Mouse (Mus musculus): Measurements from ENCODE around the gene Cyp2c55.

DNA sequence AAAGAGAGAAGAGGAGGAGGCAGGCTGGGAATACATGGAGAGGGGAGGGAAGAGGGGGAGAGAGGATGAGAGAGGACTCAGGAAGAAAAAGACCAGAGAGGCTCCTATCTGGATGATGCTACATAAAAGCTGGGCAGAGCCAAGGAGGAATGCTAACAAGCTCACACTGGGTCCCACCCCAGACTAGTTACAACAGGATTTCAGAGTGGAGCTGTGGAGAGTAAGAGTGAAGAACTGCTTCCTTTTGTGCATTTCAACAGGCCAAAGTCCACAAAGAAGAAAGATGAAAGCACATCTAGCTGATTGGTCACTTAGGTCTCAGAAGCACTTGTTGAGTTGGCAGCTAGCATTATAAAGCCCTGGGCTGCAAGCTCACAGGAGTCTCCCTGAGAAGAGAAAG, 30.6 kb upstream of the Cyp2c55 start:
- no peak for TF ChIP-seq CTCF (IDR thresholded peaks at IDR 0.05; ENCODE audit: borderline replicate concordance, extremely low read depth, insufficient read depth, insufficient read length)
- no peak for TF ChIP-seq POLR2A (IDR thresholded peaks at IDR 0.05; ENCODE audit: borderline replicate concordance, extremely low read depth, insufficient read depth, insufficient read length, poor library complexity, severe bottlenecking)
